Mouse (Mus musculus) liver, embryonic 11.5 days (tissue): Measurements from ENCODE around the gene Otos. TPM values are rescaled to one million over a fixed set of nuclear protein-coding genes. Genes with fewer than 3 reads are reported as not detected.

Source experiments
- ATAC-seq: fragments of 200-750 bp; cut with Nextera tagmentation; replicated peaks from 2 replicates; pipeline ENCODE4 v1.8.0; 2017; ENCODE audit warnings: moderate number of reproducible peaks, mild to moderate bottlenecking, moderate TSS enrichment, moderate library complexity; ENCODE audit not compliant: low FRiP score
- DNase-seq: peaks from one replicate; pipeline ENCODE4 v3.0.0-alpha.2; 2017; ENCODE audit warnings: low spot score
- H3K27ac ChIP-seq: fragments of 300-500 bp; sonication (generic); 2 replicates; pipeline ENCODE4 v1.5.1; 2014; ENCODE audit warnings: mild to moderate bottlenecking, low read depth, low read length, control low read depth
- H3K27me3 ChIP-seq: fragments of 300-500 bp; sonication (generic); replicated peaks from 2 replicates; pipeline ENCODE4 v1.6.1; 2014; ENCODE audit warnings: low read length, mixed read lengths; ENCODE audit not compliant: control insufficient read depth, insufficient read depth
- H3K36me3 ChIP-seq: fragments of 300-500 bp; sonication (generic); 2 replicates; pipeline ENCODE4 v1.6.1; 2014; ENCODE audit warnings: mild to moderate bottlenecking, low read length, moderate library complexity, mixed read lengths; ENCODE audit not compliant: control insufficient read depth, insufficient read depth
- H3K4me1 ChIP-seq: fragments of 300-500 bp; sonication (generic); replicated peaks from 2 replicates; pipeline ENCODE4 v1.6.1; 2014; ENCODE audit warnings: low read length, mixed read lengths; ENCODE audit not compliant: control insufficient read depth, insufficient read depth
- H3K4me2 ChIP-seq: fragments of 300-500 bp; sonication (generic); 2 replicates; pipeline ENCODE4 v1.6.1; 2014; ENCODE audit warnings: mild to moderate bottlenecking, control low read depth, moderate library complexity
- H3K4me3 ChIP-seq: fragments of 300-500 bp; sonication (generic); 2 replicates; pipeline ENCODE4 v1.5.1; 2014; ENCODE audit warnings: low read depth, low read length, control low read depth
- H3K9ac ChIP-seq: fragments of 300-500 bp; sonication (generic); 2 replicates; pipeline ENCODE4 v1.6.1; 2014; ENCODE audit warnings: low read depth, low read length, control low read depth
- H3K9me3 ChIP-seq: fragments of 300-500 bp; sonication (generic); 2 replicates; pipeline ENCODE4 v1.6.1; 2016; ENCODE audit warnings: low read length, inconsistent platforms, mixed read lengths; ENCODE audit not compliant: control insufficient read depth
- WGBS: fragments of 180-500 bp; shearing (Covaris S2); extraction: QIAGEN DNeasy Blood & Tissue Kit; methylation state at CpG from one replicate; pipeline ENCODE4 v1.1.7; 2014; 5-methylcytosine and 5-hydroxymethylcytosine counted together
- polyA plus RNA-seq: library from polyadenylated mRNA; unstranded; fragments of >200 nt; fragmentation: Nextera tagmentation; extraction: Ambion mirVana; gene quantifications from 2 replicates; pipeline ENCODE4 v1.2.1, GENCODE M21; 2014

Otos gene
- polyA plus RNA-seq, 1 experiment from 2014 or later = not detected

- peaks cover 10% of the 10 kb centered on the region; the same call in 1 of the 2 replicates for H3K4me1 ChIP-seq
- H3K27ac ChIP-seq = no peak overlapping the region
- no peak for DNase-seq
- no peaks in the 10 kb centered on the region for H3K27me3 ChIP-seq
- 71% methylated on average over 4 of the region's 4 CpGs for WGBS
- H3K9me3 ChIP-seq = no peaks in the 10 kb centered on the region
- H3K4me2 ChIP-seq = no peak overlapping the region
- no peak for ATAC-seq
- no peak overlapping the region for H3K9ac ChIP-seq
- H3K36me3 ChIP-seq = no peaks in the 10 kb centered on the region
- no peak overlapping the region for H3K4me3 ChIP-seq
Observed at GRCm38 (mm10) chr1:92643691-92644090, 5.0 kb downstream of the Otos start.

- peak within 1 kb of the TSS; percentile 74 for H3K4me3 ChIP-seq
- H3K9ac ChIP-seq = peak within 1 kb of the TSS; percentile 69
- H3K4me1 ChIP-seq = peaks cover 10% of the 10 kb centered on the region; the same call in 1 of the 2 replicates
- no peak within 1 kb of the TSS for H3K27ac ChIP-seq
- peak within 1 kb of the TSS; percentile 93 for H3K4me2 ChIP-seq
- H3K36me3 ChIP-seq = peaks cover 4% of the 10 kb centered on the region; the same call in 1 of the 2 replicates
- peak; percentile 86 for DNase-seq
- no peaks in the 10 kb centered on the region for H3K9me3 ChIP-seq
- WGBS = 3% methylated on average over 50 of the region's 50 CpGs
- peak; percentile 92 for ATAC-seq
- no peaks in the 10 kb centered on the region for H3K27me3 ChIP-seq
Observed at GRCm38 (mm10) chr1:92641514-92642272, 6.9 kb downstream of the Otos start, which contains the start of gene Cops9. Gene Cops9, minus strand, starts transcription at chr1:92641985.

- ATAC-seq (no peak), DNase-seq (no peak)
- Histone ChIP-seq H3K4me2 (peak overlapping the region; percentile 93), H3K4me1 (peaks cover 10% of the 10 kb centered on the region; the same call in 1 of the 2 replicates), H3K36me3 (peaks cover 6% of the 10 kb centered on the region; the same call in 1 of the 2 replicates), H3K27me3 (no peaks in the 10 kb centered on the region), H3K9me3 (no peaks in the 10 kb centered on the region), H3K27ac (no peak overlapping the region), H3K4me3 (peak overlapping the region; percentile 74), H3K9ac (peak overlapping the region; percentile 69)
- 58% methylated on average over 6 of the region's 6 CpGs for WGBS
Observed at GRCm38 (mm10) chr1:92640393-92640792, 8.2 kb downstream of the Otos start.

- Histone ChIP-seq H3K9ac (no peak overlapping the region), H3K27ac (no peak overlapping the region), H3K4me2 (no peak overlapping the region), H3K4me3 (no peak overlapping the region), H3K36me3 (peaks cover 6% of the 10 kb centered on the region; the same call in 1 of the 2 replicates), H3K27me3 (no peaks in the 10 kb centered on the region), H3K9me3 (no peaks in the 10 kb centered on the region), H3K4me1 (peaks cover 10% of the 10 kb centered on the region; the same call in 1 of the 2 replicates)
- 93% methylated on average over 4 of the region's 4 CpGs for WGBS
- DNase-seq = no peak
- no peak for ATAC-seq
Observed at GRCm38 (mm10) chr1:92638736-92639135, 9.9 kb downstream of the Otos start.

- no peaks in the 10 kb centered on the region for H3K27me3 ChIP-seq
- 89% methylated on average over 3 of the region's 3 CpGs for WGBS
- no peaks in the 10 kb centered on the region for H3K9me3 ChIP-seq
- H3K9ac ChIP-seq = no peak overlapping the region
- no peak overlapping the region for H3K27ac ChIP-seq
- ATAC-seq (no peak), DNase-seq (no peak)
- peaks cover 10% of the 10 kb centered on the region; the same call in 1 of the 2 replicates for H3K4me1 ChIP-seq
- H3K36me3 ChIP-seq = peaks cover 6% of the 10 kb centered on the region; the same call in 1 of the 2 replicates
- H3K4me3 ChIP-seq = no peak overlapping the region
- no peak overlapping the region for H3K4me2 ChIP-seq
Observed at GRCm38 (mm10) chr1:92638181-92638580, 10.5 kb downstream of the Otos start.

GRCm38 (mm10) chr1:92637501-92638172 is 11.0 kb downstream of the Otos start:
- Histone ChIP-seq H3K4me1 (peaks cover 10% of the 10 kb centered on the region; the same call in 1 of the 2 replicates), H3K27ac (no peak overlapping the region), H3K4me3 (no peak overlapping the region), H3K4me2 (no peak overlapping the region), H3K9ac (no peak overlapping the region), H3K36me3 (peaks cover 6% of the 10 kb centered on the region; the same call in 1 of the 2 replicates), H3K27me3 (no peaks in the 10 kb centered on the region), H3K9me3 (no peaks in the 10 kb centered on the region)
- 91% methylated on average over 15 of the region's 15 CpGs for WGBS
- DNase-seq (no peak), ATAC-seq (no peak)

GRCm38 (mm10) chr1:92636676-92637075 is 12.0 kb downstream of the Otos start:
- ATAC-seq (no peak), DNase-seq (no peak)
- H3K4me2 ChIP-seq = no peak overlapping the region
- H3K27ac ChIP-seq = no peak overlapping the region
- H3K9ac ChIP-seq = no peak overlapping the region
- no peak overlapping the region for H3K4me3 ChIP-seq
- peaks cover 6% of the 10 kb centered on the region; the same call in 1 of the 2 replicates for H3K36me3 ChIP-seq
- no peaks in the 10 kb centered on the region for H3K27me3 ChIP-seq
- peaks cover 10% of the 10 kb centered on the region; the same call in 1 of the 2 replicates for H3K4me1 ChIP-seq
- H3K9me3 ChIP-seq = no peaks in the 10 kb centered on the region
- WGBS = 90% methylated on average over 11 of the region's 11 CpGs

- 80% methylated on average over 8 of the region's 8 CpGs for WGBS
Observed at GRCm38 (mm10) chr1:92636015-92636414, 12.6 kb downstream of the Otos start.

More at GRCm38 (mm10) chr1:92636015-92636414, 12.6 kb downstream of the Otos start:
- Histone ChIP-seq H3K4me1 (peaks cover 8% of the 10 kb centered on the region; the same call in 1 of the 2 replicates), H3K27me3 (no peaks in the 10 kb centered on the region), H3K9me3 (no peaks in the 10 kb centered on the region), H3K36me3 (peaks cover 6% of the 10 kb centered on the region; the same call in 1 of the 2 replicates), H3K4me2 (no peak overlapping the region), H3K9ac (no peak overlapping the region), H3K4me3 (no peak overlapping the region), H3K27ac (no peak overlapping the region)
- ATAC-seq = no peak
- no peak for DNase-seq
